Mouse (Mus musculus): ENCODE results near the gene Lamp5. TPM values are rescaled to one million over a fixed set of nuclear protein-coding genes. Genes with fewer than 3 reads are reported as not detected.

Lamp5 gene
- total RNA-seq (2023; ENCODE audit: inconsistent age) = not detected in 4 replicates

GRCm38 (mm10) chr2:136051688-136052289 is at the start of gene Lamp5:
Gene Lamp5 (plus strand): TSS chr2:136052239.

Data from B cell, adult (primary cell).